Mouse (Mus musculus) stomach, postnatal 0 days (tissue): ENCODE data around the gene Gm45785. TPM values are rescaled to one million over a fixed set of nuclear protein-coding genes. Genes with fewer than 3 reads are reported as not detected.

Source experiments
- ATAC-seq: fragments of 200-750 bp; cut with Nextera tagmentation; 2 replicates; pipeline ENCODE4 v1.8.0; 2017; ENCODE audit not compliant: low FRiP score, low TSS enrichment
- DNase-seq: peaks from one replicate; pipeline ENCODE4 v3.0.0-alpha.2; 2016; ENCODE audit warnings: low spot score
- H3K27ac ChIP-seq: fragments of 300-500 bp; sonication (generic); replicated peaks from 2 replicates; pipeline ENCODE4 v1.5.1; 2014; ENCODE audit warnings: mild to moderate bottlenecking, control low read depth
- H3K27me3 ChIP-seq: fragments of 300-500 bp; sonication (generic); 2 replicates; pipeline ENCODE4 v1.6.1; 2014; ENCODE audit warnings: low read length; ENCODE audit not compliant: control insufficient read depth, insufficient read depth
- H3K36me3 ChIP-seq: fragments of 300-500 bp; sonication (generic); 2 replicates; pipeline ENCODE4 v1.6.1; 2014; ENCODE audit warnings: low read length, mixed read lengths; ENCODE audit not compliant: control insufficient read depth, insufficient read depth
- H3K4me1 ChIP-seq: fragments of 300-500 bp; sonication (generic); replicated peaks from 2 replicates; pipeline ENCODE4 v1.6.1; 2014; ENCODE audit warnings: antibody characterized with exemption; ENCODE audit not compliant: control insufficient read depth, insufficient read depth
- H3K4me2 ChIP-seq: fragments of 300-500 bp; sonication (generic); replicated peaks from 2 replicates; pipeline ENCODE4 v1.6.1; 2014; ENCODE audit warnings: low read depth, mild to moderate bottlenecking, control low read depth, moderate library complexity
- H3K4me3 ChIP-seq: fragments of 300-500 bp; sonication (generic); 2 replicates; pipeline ENCODE4 v1.5.1; 2014; ENCODE audit warnings: low read depth, low read length, control low read depth
- H3K9ac ChIP-seq: fragments of 300-500 bp; sonication (generic); 2 replicates; pipeline ENCODE4 v1.6.1; 2014; ENCODE audit warnings: mild to moderate bottlenecking, low read length, control low read depth, mixed read lengths
- H3K9me3 ChIP-seq: fragments of 300-500 bp; sonication (generic); 2 replicates; pipeline ENCODE4 v1.6.1; 2016; ENCODE audit warnings: low read length; ENCODE audit not compliant: control insufficient read depth
- CTCF ChIP-seq: IDR thresholded peaks from 2 replicates; pipeline ENCODE4 v1.5.1; 2016; ENCODE audit warnings: antibody characterized with exemption, low read depth, mild to moderate bottlenecking, moderate library complexity
- EP300 ChIP-seq: optimal IDR thresholded peaks from 2 replicates; pipeline ENCODE3; 2016; ENCODE audit warnings: antibody characterized with exemption
- WGBS: fragments of 180-500 bp; shearing (Covaris S2); extraction: QIAGEN DNeasy Blood & Tissue Kit; methylation state at CpG from one replicate; pipeline ENCODE4 v1.1.7; 2014; 5-methylcytosine and 5-hydroxymethylcytosine counted together
- polyA plus RNA-seq: library from polyadenylated mRNA; unstranded; fragments of >200 nt; fragmentation: Nextera tagmentation; extraction: Ambion mirVana; gene quantifications from 2 replicates; pipeline ENCODE4 v1.2.1, GENCODE M21; 2015

Gm45785 gene
- polyA plus RNA-seq: not detected in 2 replicates

DNA sequence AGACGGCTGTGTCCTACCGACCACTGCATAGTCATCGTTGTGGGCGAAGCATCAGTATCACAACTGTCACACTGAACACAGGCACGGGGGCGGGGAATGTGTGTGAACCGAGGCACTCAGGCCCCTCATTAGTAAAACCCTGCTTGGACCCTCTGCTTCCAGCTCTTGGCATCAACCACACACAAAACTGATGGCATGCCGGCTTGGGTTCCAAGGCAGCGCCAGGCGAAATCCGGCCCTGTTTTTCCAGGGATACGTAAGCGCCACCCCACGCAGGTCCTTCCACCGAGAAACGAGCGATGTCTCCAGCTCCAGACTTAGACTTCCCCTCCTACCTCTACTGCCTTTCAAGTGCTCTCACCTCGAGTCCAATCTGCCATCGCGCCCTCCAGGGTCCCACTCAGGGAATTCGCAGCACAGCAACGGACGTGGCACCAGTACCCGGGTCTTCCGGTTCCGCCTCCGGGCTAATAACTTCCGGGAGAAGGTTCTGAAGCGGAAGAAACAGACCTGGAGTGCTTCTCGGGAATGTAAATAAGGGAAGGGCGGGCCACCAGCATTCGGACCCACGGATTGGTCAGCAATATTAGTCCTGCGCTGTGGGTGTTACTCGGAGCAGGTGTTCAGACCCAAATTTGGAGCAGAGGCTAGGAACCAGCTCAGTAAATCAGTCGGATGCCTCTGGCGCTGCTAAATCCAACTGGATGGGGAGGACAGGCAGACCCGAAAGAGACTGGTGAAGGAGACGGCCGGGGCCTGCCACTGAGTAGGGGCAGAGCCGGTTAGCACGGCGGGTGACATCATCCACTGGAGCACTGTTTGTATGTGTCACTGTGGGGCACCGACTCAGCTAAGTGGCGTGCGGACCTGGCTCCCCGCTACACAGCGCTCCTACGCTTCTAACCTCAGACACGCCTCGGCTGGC, at the start of gene Gm45785:
Gene Gm45785, minus strand, starts transcription at position 472 of the 925 bp plus-strand sequence.
- Histone ChIP-seq H3K4me1 (peaks cover 10% of the 10 kb centered on the region; the same call in 1 of the 2 replicates), H3K4me2 (peak within 1 kb of the TSS; percentile 80), H3K9ac (peak within 1 kb of the TSS; percentile 89), H3K4me3 (peak within 1 kb of the TSS; percentile 78), H3K36me3 (peaks cover 22% of the 10 kb centered on the region; the same call in 1 of the 2 replicates), H3K9me3 (no peaks in the 10 kb centered on the region), H3K27ac (peak within 1 kb of the TSS; percentile 98), H3K27me3 (no peaks in the 10 kb centered on the region)
- peak; percentile 27; the same call in 1 of the 2 replicates for TF ChIP-seq CTCF
- TF ChIP-seq EP300: no peak
- DNase-seq (peak; percentile 92), ATAC-seq (peak; percentile 88)
- WGBS: 1% methylated on average over 51 of the region's 51 CpGs

DNA sequence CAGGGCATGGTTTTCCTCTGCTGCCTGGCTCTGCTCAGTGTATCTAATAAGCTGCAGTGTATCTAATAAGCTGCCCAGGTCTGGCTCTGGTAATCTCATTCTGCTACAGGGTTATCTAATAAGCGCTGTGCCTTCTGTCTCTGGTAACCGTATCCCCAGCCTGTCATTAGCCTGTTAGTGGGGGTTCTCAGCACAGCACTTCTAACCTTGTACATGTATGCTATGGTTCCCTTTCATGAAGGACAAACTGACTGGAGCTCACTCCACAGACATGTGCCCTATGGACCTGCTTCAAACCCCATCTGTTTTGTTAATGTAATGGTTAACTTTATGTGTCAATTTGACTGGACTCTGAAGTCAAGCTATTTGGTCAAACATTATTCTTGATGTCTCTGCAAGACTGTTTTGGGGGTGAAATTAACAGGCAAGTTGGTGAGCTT, 49.5 kb upstream of the Gm45785 start:
- H3K4me3 ChIP-seq: no peak overlapping the region
- no peak for TF ChIP-seq CTCF
- H3K9me3 ChIP-seq: no peaks in the 10 kb centered on the region
- no peak for DNase-seq
- 67% methylated on average over 2 of the region's 2 CpGs for WGBS
- 0 out of 2 replicates have a peak, but pooled peaks cover 3% of the 10 kb centered on the region for H3K4me1 ChIP-seq
- no peak for ATAC-seq
- no peak overlapping the region for H3K9ac ChIP-seq
- no peak overlapping the region for H3K27ac ChIP-seq
- no peaks in the 10 kb centered on the region for H3K36me3 ChIP-seq
- no peaks in the 10 kb centered on the region for H3K27me3 ChIP-seq
- no peak overlapping the region for H3K4me2 ChIP-seq

- Histone ChIP-seq H3K4me2 (no peak overlapping the region), H3K9ac (no peak overlapping the region)
Measured at GRCm38 (mm10) chr7:140903212-140903611, 47.1 kb upstream of the Gm45785 start.

GRCm38 (mm10) chr7:140902036-140902875, 46.1 kb upstream of the Gm45785 start:
- no peak overlapping the region for H3K27ac ChIP-seq
- no peak overlapping the region for H3K4me2 ChIP-seq
- no peaks in the 10 kb centered on the region for H3K27me3 ChIP-seq
- H3K36me3 ChIP-seq: peaks cover 7% of the 10 kb centered on the region; the same call in 1 of the 2 replicates
- no peak overlapping the region for H3K4me3 ChIP-seq
- DNase-seq (no peak), ATAC-seq (no peak)
- H3K4me1 ChIP-seq: no peaks in the 10 kb centered on the region
- H3K9me3 ChIP-seq: no peaks in the 10 kb centered on the region
- TF ChIP-seq EP300 (no peak), CTCF (no peak)
- H3K9ac ChIP-seq: 0 out of 2 replicates have a peak overlapping the region, but pooled peaks have one; percentile 18
- 75% methylated on average over 15 of the region's 15 CpGs for WGBS

More at GRCm38 (mm10) chr7:140903212-140903611, 47.1 kb upstream of the Gm45785 start:
- Histone ChIP-seq H3K4me1 (no peaks in the 10 kb centered on the region), H3K4me3 (no peak overlapping the region), H3K27ac (no peak overlapping the region), H3K36me3 (peaks cover 3% of the 10 kb centered on the region; the same call in 1 of the 2 replicates), H3K9me3 (no peaks in the 10 kb centered on the region), H3K27me3 (no peaks in the 10 kb centered on the region)
- 27% methylated on average over 13 of the region's 13 CpGs for WGBS
- ATAC-seq: peak; percentile 64
- TF ChIP-seq CTCF (peak; percentile 94), EP300 (no peak)
- peak; percentile 79 for DNase-seq

DNA sequence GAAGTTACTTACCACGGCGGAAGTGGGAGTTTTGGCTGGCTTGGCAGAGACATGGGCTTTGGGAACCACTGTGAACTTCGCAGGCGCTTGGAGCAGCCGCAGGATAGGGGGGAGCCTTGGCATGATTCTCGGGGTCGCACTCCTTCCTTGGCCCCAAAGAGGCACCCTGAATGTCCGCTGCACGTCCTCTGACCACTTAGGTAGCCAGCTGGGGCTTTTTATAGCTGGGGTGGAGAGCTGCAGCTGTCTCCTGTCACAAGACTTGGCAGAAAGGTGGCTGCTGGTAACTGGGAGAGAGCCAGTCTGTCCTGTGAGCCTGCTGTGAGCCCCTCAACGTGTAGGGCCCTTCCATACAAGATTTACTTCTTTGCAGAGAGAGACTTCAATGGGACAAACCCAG, 44.1 kb upstream of the Gm45785 start, which contains the start of gene Cox8b:
Gene Cox8b, minus strand, starts transcription at position 227 of the 400 bp plus-strand sequence.
- Histone ChIP-seq H3K27me3 (no peaks in the 10 kb centered on the region), H3K9me3 (no peaks in the 10 kb centered on the region), H3K4me2 (no peak within 1 kb of the TSS), H3K9ac (no peak within 1 kb of the TSS), H3K27ac (0 out of 2 replicates have a peak within 1 kb of the TSS, but pooled peaks have one; percentile 4), H3K36me3 (peaks cover 7% of the 10 kb centered on the region; the same call in 1 of the 2 replicates), H3K4me1 (no peaks in the 10 kb centered on the region), H3K4me3 (no peak within 1 kb of the TSS)
- no peak for DNase-seq
- ATAC-seq: no peak
- 62% methylated on average over 10 of the region's 10 CpGs for WGBS
- no peak for TF ChIP-seq CTCF
- no peak for TF ChIP-seq EP300
